Mouse (Mus musculus): ENCODE results near the gene Zfp948. TPM values are rescaled to one million over a fixed set of nuclear protein-coding genes. Genes with fewer than 3 reads are reported as not detected.

Zfp948 gene
- 22.1 and 23.1 TPM in 2 replicates for polyA plus RNA-seq (2015; fragmentation: Nextera tagmentation; extraction: Ambion mirVana)

DNA sequence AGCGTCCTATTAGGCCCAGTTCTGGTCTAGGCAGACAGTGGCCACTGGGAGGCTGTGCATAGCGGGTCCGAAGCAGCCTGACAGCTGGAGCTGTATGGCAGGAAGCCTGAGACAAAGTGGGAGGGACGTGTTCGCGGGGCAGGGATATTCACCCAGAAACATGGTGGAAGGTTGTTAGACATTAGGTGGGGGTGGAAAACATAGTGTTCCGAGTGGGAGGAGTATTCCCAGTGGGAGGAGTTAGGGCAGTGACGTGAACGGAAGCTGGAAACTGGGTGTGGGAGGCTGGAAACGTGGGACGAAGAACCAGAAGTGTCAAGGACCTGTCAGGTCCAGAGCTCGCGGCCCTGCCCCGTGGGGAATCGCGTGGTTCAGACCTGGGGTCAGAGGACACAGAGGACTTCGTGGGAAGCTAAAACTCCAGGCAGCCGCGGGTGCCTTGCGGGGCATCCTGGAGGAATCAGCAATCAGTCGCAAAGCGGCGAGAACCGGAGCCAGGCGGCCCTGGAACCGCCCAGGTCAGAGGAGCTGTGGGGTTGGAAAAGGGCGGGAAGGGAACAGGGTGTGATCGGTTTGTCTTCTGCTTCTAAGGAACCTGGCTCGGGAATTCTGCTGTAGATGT lies at the start of gene Zfp948:
TSS of gene Zfp948 (plus strand) at position 281 of the 622 bp plus-strand sequence.
- peak; percentile 95 for ATAC-seq
- Histone ChIP-seq H3K4me1 (ENCODE audit: control insufficient read depth, insufficient read depth, low read length) (peaks cover 14% of the 10 kb centered on the region), H3K27ac (ENCODE audit: low read length) (peak within 1 kb of the TSS; percentile 94), H3K4me3 (ENCODE audit: low read depth, low read length) (peak within 1 kb of the TSS; percentile 83), H3K9me3 (replicated peaks; ENCODE audit: control insufficient read depth, low read length, poor library complexity, severe bottlenecking) (no peaks in the 10 kb centered on the region), H3K36me3 (ENCODE audit: control insufficient read depth, insufficient read depth, low read length) (no peaks in the 10 kb centered on the region), H3K27me3 (ENCODE audit: control insufficient read depth, insufficient read depth, low read depth, low read length) (no peaks in the 10 kb centered on the region), H3K4me2 (ENCODE audit: low read length) (peak within 1 kb of the TSS; percentile 76), H3K9ac (ENCODE audit: low read depth, low read length) (peak within 1 kb of the TSS; percentile 87)
- 0% methylated on average over 29 of the region's 29 CpGs for WGBS

GRCm38 (mm10) chr17:21517130-21517671 lies 49.6 kb upstream of the Zfp948 start:
- Histone ChIP-seq H3K4me2 (ENCODE audit: low read length) (peak overlapping the region; percentile 69), H3K9ac (ENCODE audit: low read depth, low read length) (peak overlapping the region; percentile 59; the same call in 1 of the 2 replicates), H3K4me3 (ENCODE audit: low read depth, low read length) (peak overlapping the region; percentile 48), H3K4me1 (ENCODE audit: control insufficient read depth, insufficient read depth, low read length) (0 out of 2 replicates have a peak, but pooled peaks cover 4% of the 10 kb centered on the region), H3K36me3 (ENCODE audit: control insufficient read depth, insufficient read depth, low read length) (no peaks in the 10 kb centered on the region), H3K27ac (ENCODE audit: low read length) (peak overlapping the region; percentile 80), H3K9me3 (replicated peaks; ENCODE audit: control insufficient read depth, low read length, poor library complexity, severe bottlenecking) (no peaks in the 10 kb centered on the region), H3K27me3 (ENCODE audit: control insufficient read depth, insufficient read depth, low read depth, low read length) (no peaks in the 10 kb centered on the region)
- 35% methylated on average over 4 of the region's 4 CpGs for WGBS
- ATAC-seq = no peak

DNA sequence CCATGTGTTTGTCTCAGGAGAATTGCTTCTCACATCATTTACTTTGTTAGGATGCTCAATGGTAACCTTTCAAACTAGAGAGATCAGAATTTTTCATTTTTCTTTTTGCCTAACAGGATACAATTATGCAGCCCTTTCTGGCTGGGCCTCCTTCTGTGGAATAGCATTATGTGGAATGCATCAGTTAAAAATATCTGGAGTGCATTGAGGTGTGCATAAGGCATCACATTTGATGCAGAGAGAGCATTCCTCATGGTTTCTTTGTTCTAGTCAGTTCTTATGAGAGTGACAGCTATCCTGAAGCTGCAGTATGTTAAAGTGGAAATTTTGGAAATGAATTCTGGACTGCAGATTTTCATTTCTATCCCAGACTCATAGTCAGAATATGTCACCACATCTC lies 40.5 kb upstream of the Zfp948 start:
- no peak overlapping the region for H3K9ac ChIP-seq (ENCODE audit: low read depth, low read length)
- H3K4me1 ChIP-seq (ENCODE audit: control insufficient read depth, insufficient read depth, low read length) = peaks cover 3% of the 10 kb centered on the region; the same call in 1 of the 2 replicates
- no peak overlapping the region for H3K4me2 ChIP-seq (ENCODE audit: low read length)
- H3K9me3 ChIP-seq (replicated peaks; ENCODE audit: control insufficient read depth, low read length, poor library complexity, severe bottlenecking) = no peaks in the 10 kb centered on the region
- H3K27me3 ChIP-seq (ENCODE audit: control insufficient read depth, insufficient read depth, low read depth, low read length) = no peaks in the 10 kb centered on the region
- H3K36me3 ChIP-seq (ENCODE audit: control insufficient read depth, insufficient read depth, low read length) = no peaks in the 10 kb centered on the region
- no peak overlapping the region for H3K27ac ChIP-seq (ENCODE audit: low read length)
- no peak for ATAC-seq
- no peak overlapping the region for H3K4me3 ChIP-seq (ENCODE audit: low read depth, low read length)

GRCm38 (mm10) chr17:21530645-21531330 lies 36.0 kb upstream of the Zfp948 start:
- no peaks in the 10 kb centered on the region for H3K36me3 ChIP-seq (ENCODE audit: control insufficient read depth, insufficient read depth, low read length)
- no peak overlapping the region for H3K9ac ChIP-seq (ENCODE audit: low read depth, low read length)
- H3K4me1 ChIP-seq (ENCODE audit: control insufficient read depth, insufficient read depth, low read length) = peaks cover 19% of the 10 kb centered on the region
- no peak overlapping the region for H3K27ac ChIP-seq (ENCODE audit: low read length)
- ATAC-seq = no peak
- H3K4me3 ChIP-seq (ENCODE audit: low read depth, low read length) = no peak overlapping the region
- H3K27me3 ChIP-seq (ENCODE audit: control insufficient read depth, insufficient read depth, low read depth, low read length) = no peaks in the 10 kb centered on the region
- H3K9me3 ChIP-seq (replicated peaks; ENCODE audit: control insufficient read depth, low read length, poor library complexity, severe bottlenecking) = no peaks in the 10 kb centered on the region
- no peak overlapping the region for H3K4me2 ChIP-seq (ENCODE audit: low read length)
- WGBS = 61% methylated on average over 5 of the region's 5 CpGs

GRCm38 (mm10) chr17:21531621-21532020 lies 35.2 kb upstream of the Zfp948 start:
- Histone ChIP-seq H3K27me3 (ENCODE audit: control insufficient read depth, insufficient read depth, low read depth, low read length) (no peaks in the 10 kb centered on the region), H3K4me3 (ENCODE audit: low read depth, low read length) (peak overlapping the region; percentile 89), H3K4me1 (ENCODE audit: control insufficient read depth, insufficient read depth, low read length) (peaks cover 19% of the 10 kb centered on the region), H3K9ac (ENCODE audit: low read depth, low read length) (peak overlapping the region; percentile 96), H3K36me3 (ENCODE audit: control insufficient read depth, insufficient read depth, low read length) (no peaks in the 10 kb centered on the region), H3K4me2 (ENCODE audit: low read length) (peak overlapping the region; percentile 74), H3K9me3 (replicated peaks; ENCODE audit: control insufficient read depth, low read length, poor library complexity, severe bottlenecking) (no peaks in the 10 kb centered on the region), H3K27ac (ENCODE audit: low read length) (peak overlapping the region; percentile 95)
- no peak for ATAC-seq
- WGBS = 74% methylated on average over 5 of the region's 5 CpGs

DNA sequence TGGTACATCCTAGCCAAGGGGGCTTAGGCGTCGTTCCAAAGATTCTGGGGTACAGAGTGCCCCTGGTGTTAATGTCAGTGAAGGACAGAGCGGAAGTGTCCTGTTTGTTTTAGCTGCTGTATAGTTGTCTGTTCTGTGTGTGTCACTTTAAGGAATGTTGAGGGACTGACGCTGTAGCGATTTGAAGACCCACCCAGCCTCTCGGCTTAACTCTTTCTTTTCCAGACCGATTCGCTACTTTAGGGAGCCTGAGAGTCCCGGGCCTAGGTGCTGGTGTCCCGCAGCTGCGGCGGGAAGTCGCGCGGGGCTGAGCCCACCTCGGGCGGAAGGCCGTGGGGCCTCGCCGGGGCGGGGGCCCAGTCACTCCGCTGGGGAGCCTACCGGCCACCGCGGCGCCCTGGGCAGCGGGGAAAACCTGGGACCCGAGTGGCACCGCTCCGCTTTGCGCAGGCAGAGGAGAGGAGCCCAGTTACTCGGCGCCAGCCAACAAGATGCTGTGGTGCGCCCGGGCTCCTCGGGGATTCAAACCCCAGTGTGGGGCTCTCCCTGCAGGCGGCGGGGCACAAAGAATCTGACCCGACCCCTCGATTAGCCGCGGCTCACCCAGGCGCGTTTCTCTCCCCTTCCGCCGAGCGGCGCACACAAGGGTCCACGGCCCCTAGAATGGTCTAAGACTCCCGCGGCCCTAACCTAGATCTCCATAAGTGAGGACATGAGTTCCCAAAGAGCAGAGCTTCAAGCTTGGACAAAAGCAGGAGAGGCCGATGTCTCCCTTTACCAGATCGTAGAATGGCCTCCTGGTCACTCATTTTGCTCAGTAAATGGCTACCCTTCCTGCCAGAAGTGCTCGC lies 34.5 kb upstream of the Zfp948 start:
- Histone ChIP-seq H3K4me1 (ENCODE audit: control insufficient read depth, insufficient read depth, low read length) (peaks cover 19% of the 10 kb centered on the region), H3K4me2 (ENCODE audit: low read length) (peak overlapping the region; percentile 74), H3K27ac (ENCODE audit: low read length) (peak overlapping the region; percentile 95), H3K4me3 (ENCODE audit: low read depth, low read length) (peak overlapping the region; percentile 89), H3K9me3 (replicated peaks; ENCODE audit: control insufficient read depth, low read length, poor library complexity, severe bottlenecking) (no peaks in the 10 kb centered on the region), H3K36me3 (ENCODE audit: control insufficient read depth, insufficient read depth, low read length) (no peaks in the 10 kb centered on the region), H3K9ac (ENCODE audit: low read depth, low read length) (peak overlapping the region; percentile 96), H3K27me3 (ENCODE audit: control insufficient read depth, insufficient read depth, low read depth, low read length) (no peaks in the 10 kb centered on the region)
- ATAC-seq = peak; percentile 88
- WGBS = under 1% methylated on average over 54 of the region's 54 CpGs

GRCm38 (mm10) chr17:21533961-21534360 lies 32.8 kb upstream of the Zfp948 start:
- Histone ChIP-seq H3K27ac (ENCODE audit: low read length) (no peak overlapping the region), H3K4me1 (ENCODE audit: control insufficient read depth, insufficient read depth, low read length) (peaks cover 19% of the 10 kb centered on the region), H3K36me3 (ENCODE audit: control insufficient read depth, insufficient read depth, low read length) (no peaks in the 10 kb centered on the region), H3K4me2 (ENCODE audit: low read length) (no peak overlapping the region), H3K9ac (ENCODE audit: low read depth, low read length) (no peak overlapping the region), H3K4me3 (ENCODE audit: low read depth, low read length) (no peak overlapping the region), H3K27me3 (ENCODE audit: control insufficient read depth, insufficient read depth, low read depth, low read length) (no peaks in the 10 kb centered on the region), H3K9me3 (replicated peaks; ENCODE audit: control insufficient read depth, low read length, poor library complexity, severe bottlenecking) (no peaks in the 10 kb centered on the region)
- 94% methylated on average over 1 of the region's 1 CpGs for WGBS
- no peak for ATAC-seq

- Histone ChIP-seq H3K27me3 (ENCODE audit: control insufficient read depth, insufficient read depth, low read depth, low read length) (no peaks in the 10 kb centered on the region), H3K27ac (ENCODE audit: low read length) (no peak overlapping the region), H3K4me3 (ENCODE audit: low read depth, low read length) (no peak overlapping the region), H3K4me1 (ENCODE audit: control insufficient read depth, insufficient read depth, low read length) (peaks cover 19% of the 10 kb centered on the region), H3K36me3 (ENCODE audit: control insufficient read depth, insufficient read depth, low read length) (no peaks in the 10 kb centered on the region), H3K9me3 (replicated peaks; ENCODE audit: control insufficient read depth, low read length, poor library complexity, severe bottlenecking) (no peaks in the 10 kb centered on the region), H3K9ac (ENCODE audit: low read depth, low read length) (no peak overlapping the region), H3K4me2 (ENCODE audit: low read length) (no peak overlapping the region; the same call in 1 of the 2 replicates)
- 21% methylated on average over 4 of the region's 4 CpGs for WGBS
- ATAC-seq = peak; percentile 47
Observed at GRCm38 (mm10) chr17:21534460-21535095, 32.2 kb upstream of the Zfp948 start.

All from midbrain, embryonic 16.5 days (tissue).